Mouse (Mus musculus) C2C12 (cell line): Measurements from ENCODE around the gene Cog1. TPM values are rescaled to one million over a fixed set of nuclear protein-coding genes. Genes with fewer than 3 reads are reported as not detected.
A peak's percentile ranks its signal among the peaks of the same experiment; 100 is the strongest.

Source experiments
- H3K27me3 ChIP-seq: one replicate; pipeline ENCODE4 v1.6.1; 2011; ENCODE audit not compliant: control insufficient read depth, insufficient read depth, insufficient read length
- H3K36me3 ChIP-seq: one replicate; pipeline ENCODE4 v1.6.1; 2011; ENCODE audit not compliant: control insufficient read depth, insufficient read depth
- H3K4me3 ChIP-seq: one replicate; pipeline ENCODE4 v1.5.1; 2011; ENCODE audit warnings: mild to moderate bottlenecking, control low read depth; ENCODE audit not compliant: poor library complexity, insufficient read depth, severe bottlenecking
- H3K79me2 ChIP-seq: one replicate; pipeline ENCODE4 v1.6.1; 2011; ENCODE audit not compliant: control insufficient read depth, insufficient read depth
- H3K79me3 ChIP-seq: one replicate; pipeline ENCODE4 v1.6.1; 2011; ENCODE audit warnings: low read depth, control low read depth
- H3ac ChIP-seq: one replicate; pipeline ENCODE3; 2011; ENCODE audit warnings: low read depth; ENCODE audit not compliant: control insufficient read depth, insufficient read length
- CEBPB ChIP-seq: IDR thresholded peaks from one replicate; pipeline ENCODE4 v1.6.1; 2011; ENCODE audit warnings: low read depth, mild to moderate bottlenecking, control low read depth, moderate library complexity
- CTCF ChIP-seq: IDR thresholded peaks from one replicate; pipeline ENCODE4 v1.5.1; 2011; ENCODE audit not compliant: control insufficient read depth, insufficient read depth, insufficient read length
- FOSL1 ChIP-seq: IDR thresholded peaks from one replicate; pipeline ENCODE4 v1.8.0; 2011; ENCODE audit warnings: mild to moderate bottlenecking, low read length; ENCODE audit not compliant: poor library complexity, insufficient read depth, severe bottlenecking
- MAX ChIP-seq: IDR thresholded peaks from one replicate; pipeline ENCODE4 v1.6.1; 2011; ENCODE audit warnings: mild to moderate bottlenecking, control low read depth
- MYOD1 ChIP-seq: IDR thresholded peaks from one replicate; pipeline ENCODE4 v1.6.1; 2011; ENCODE audit warnings: low read depth; ENCODE audit not compliant: control insufficient read depth, insufficient read length
- MYOG ChIP-seq: IDR thresholded peaks from one replicate; pipeline ENCODE4 v1.6.1; 2011; ENCODE audit not compliant: control insufficient read depth, insufficient read length; ENCODE audit errors: extremely low read depth
- USF1 ChIP-seq: IDR thresholded peaks from one replicate; pipeline ENCODE4 v1.6.1; 2011; ENCODE audit warnings: low read depth, mild to moderate bottlenecking, control low read depth, moderate library complexity
- polyA plus RNA-seq: library from polyadenylated mRNA; unstranded; fragments of >200 nt; fragmentation: generic; extraction: Trizol; gene quantifications from one replicate; pipeline ENCODE4 v1.2.1, GENCODE M21; 2012; ENCODE audit warnings: missing spikeins

Cog1 gene
- polyA plus RNA-seq, 1 experiment = 21.2 TPM

DNA sequence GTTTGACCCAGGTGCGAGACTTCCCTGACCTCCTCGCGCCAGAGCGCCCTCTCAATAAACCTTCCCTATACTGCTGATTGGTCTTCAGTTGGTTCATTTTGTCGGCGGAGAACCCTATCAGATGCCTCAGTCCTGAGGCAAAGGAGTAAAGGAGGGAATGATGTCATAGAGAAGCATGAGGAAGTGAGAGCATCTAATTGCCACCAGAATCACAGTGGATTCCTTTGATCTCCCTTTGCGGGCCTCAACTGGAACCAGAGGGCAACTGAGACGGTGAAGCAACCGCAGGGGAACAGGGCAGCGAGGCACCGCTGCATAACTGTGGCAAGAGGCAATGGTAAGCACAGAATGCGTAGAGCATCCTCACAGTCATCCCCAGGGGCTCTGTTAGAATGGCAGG is 10.3 kb upstream of the Cog1 start:
- no peak overlapping the region for H3ac ChIP-seq
- no peaks in the 10 kb centered on the region for H3K36me3 ChIP-seq
- TF ChIP-seq MYOG = no peak
- no peak for TF ChIP-seq FOSL1
- no peak for TF ChIP-seq MYOD1
- TF ChIP-seq CTCF = no peak
- TF ChIP-seq CEBPB = no peak
- TF ChIP-seq MAX = no peak
- no peak for TF ChIP-seq USF1
- no peaks in the 10 kb centered on the region for H3K79me3 ChIP-seq
- no peaks in the 10 kb centered on the region for H3K79me2 ChIP-seq
- no peak overlapping the region for H3K4me3 ChIP-seq
- no peaks in the 10 kb centered on the region for H3K27me3 ChIP-seq

GRCm38 (mm10) chr11:113645181-113645580 is 3.8 kb upstream of the Cog1 start:
- H3ac ChIP-seq = no peak overlapping the region
- H3K36me3 ChIP-seq = no peaks in the 10 kb centered on the region
- no peaks in the 10 kb centered on the region for H3K27me3 ChIP-seq
- no peaks in the 10 kb centered on the region for H3K79me3 ChIP-seq
- peaks cover under 1% of the 10 kb centered on the region for H3K79me2 ChIP-seq
- H3K4me3 ChIP-seq = no peak overlapping the region
- TF ChIP-seq MYOG = no peak
- TF ChIP-seq USF1 = no peak
- TF ChIP-seq FOSL1 = no peak
- TF ChIP-seq MYOD1 = no peak

- Histone ChIP-seq H3K79me2 (peaks cover 9% of the 10 kb centered on the region), H3K36me3 (peaks cover 12% of the 10 kb centered on the region), H3K4me3 (no peak overlapping the region), H3ac (no peak overlapping the region), H3K27me3 (no peaks in the 10 kb centered on the region), H3K79me3 (peaks cover 2% of the 10 kb centered on the region)
- peak; percentile 67 for TF ChIP-seq CTCF
- TF ChIP-seq MAX = no peak
These were observed 817 bp upstream of the Cog1 start for GRCm38 (mm10) chr11:113648152-113648551.

- peaks cover 2% of the 10 kb centered on the region for H3K79me3 ChIP-seq
- H3ac ChIP-seq = peak within 1 kb of the TSS; percentile 96
- peaks cover 24% of the 10 kb centered on the region for H3K36me3 ChIP-seq
These were observed 613 bp downstream of the Cog1 start, which contains the start of gene Slc39a11 for GRCm38 (mm10) chr11:113649353-113650210. Slc39a11 (minus strand) TSS chr11:113650079.

GRCm38 (mm10) chr11:113651206-113651906 is 2.4 kb downstream of the Cog1 start:
- TF ChIP-seq CEBPB = no peak
- TF ChIP-seq USF1 = no peak
- no peak for TF ChIP-seq CTCF
- TF ChIP-seq MYOD1 = no peak
- TF ChIP-seq MYOG = no peak
- TF ChIP-seq MAX = no peak
- TF ChIP-seq FOSL1 = no peak
- H3K79me2 ChIP-seq = peaks cover 9% of the 10 kb centered on the region
- peaks cover 41% of the 10 kb centered on the region for H3K36me3 ChIP-seq
- no peak overlapping the region for H3K4me3 ChIP-seq
- H3K79me3 ChIP-seq = peaks cover 2% of the 10 kb centered on the region
- H3K27me3 ChIP-seq = no peaks in the 10 kb centered on the region
- no peak overlapping the region for H3ac ChIP-seq

More at GRCm38 (mm10) chr11:113649353-113650210, 613 bp downstream of the Cog1 start, which contains the start of gene Slc39a11:
- Histone ChIP-seq H3K27me3 (no peaks in the 10 kb centered on the region), H3K79me2 (peaks cover 9% of the 10 kb centered on the region), H3K4me3 (peak within 1 kb of the TSS; percentile 92)
- TF ChIP-seq MAX = no peak

- H3K4me3 ChIP-seq = no peak overlapping the region
- no peak overlapping the region for H3ac ChIP-seq
- H3K79me2 ChIP-seq = peaks cover 9% of the 10 kb centered on the region
- H3K27me3 ChIP-seq = no peaks in the 10 kb centered on the region
- H3K79me3 ChIP-seq = peaks cover 2% of the 10 kb centered on the region
- H3K36me3 ChIP-seq = peaks cover 47% of the 10 kb centered on the region
- TF ChIP-seq USF1 = no peak
- TF ChIP-seq MAX = no peak
- TF ChIP-seq MYOD1 = no peak
- TF ChIP-seq FOSL1 = no peak
- TF ChIP-seq MYOG = no peak
These were observed 2.9 kb downstream of the Cog1 start for GRCm38 (mm10) chr11:113651907-113652273.
